Mouse (Mus musculus) inflammation-experienced regulatory T-cells, adult 6 months (primary cell): Measurements from ENCODE around the gene Hdlbp. TPM values are rescaled to one million over a fixed set of nuclear protein-coding genes. Genes with fewer than 3 reads are reported as not detected.
A peak's percentile ranks its signal among the peaks of the same experiment; 100 is the strongest.

Experiments used
- ATAC-seq: one replicate; pipeline ENCODE4 v1.8.0; 2017
- polyA plus RNA-seq, 3 experiments: library from polyadenylated mRNA; unstranded; fragments of 100-300 nt; shearing (Covaris generic); gene quantifications; one replicate each; pipeline ENCODE4 v1.2.1; 2017

The Hdlbp gene
- polyA plus RNA-seq, 3 experiments from 2014 or later = 49.3 to 72.0 (median 49.7) TPM

DNA sequence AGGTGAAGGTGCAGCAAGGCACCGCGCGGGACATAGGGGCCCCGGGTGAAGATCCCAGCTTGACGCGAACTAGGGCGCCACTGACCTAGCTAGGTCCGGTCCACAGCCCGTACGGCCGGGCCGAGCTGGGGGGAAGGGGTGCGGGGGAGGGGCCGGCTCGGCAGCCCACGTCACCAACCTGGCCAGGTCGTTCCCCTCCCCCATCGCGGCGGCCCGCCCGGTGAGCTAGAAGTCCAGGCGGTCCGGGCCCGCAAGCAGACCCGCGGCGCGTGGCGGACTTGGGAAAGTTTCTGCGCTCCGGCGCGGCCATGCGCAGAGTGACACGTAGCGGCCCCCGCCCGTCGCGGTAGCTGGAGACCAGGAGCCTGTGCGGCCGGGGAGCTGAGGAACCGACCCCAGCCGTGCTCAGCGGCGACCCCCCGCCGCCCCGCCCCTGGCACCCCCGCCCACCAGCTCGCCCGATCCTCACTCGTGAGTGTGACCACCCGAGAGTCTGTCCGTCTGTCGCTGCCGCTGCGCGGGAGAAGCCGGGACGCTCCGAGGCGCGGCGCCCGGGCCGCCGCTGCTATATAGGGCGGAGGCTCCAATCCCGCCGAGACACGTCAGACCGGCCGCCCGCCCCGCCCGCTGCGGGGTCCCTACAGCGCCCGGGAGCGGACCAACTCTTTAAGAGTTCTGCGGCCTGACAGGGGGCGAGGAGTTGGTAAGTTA lies 33.3 kb downstream of the Hdlbp start:
- ATAC-seq = peak; percentile 76

DNA sequence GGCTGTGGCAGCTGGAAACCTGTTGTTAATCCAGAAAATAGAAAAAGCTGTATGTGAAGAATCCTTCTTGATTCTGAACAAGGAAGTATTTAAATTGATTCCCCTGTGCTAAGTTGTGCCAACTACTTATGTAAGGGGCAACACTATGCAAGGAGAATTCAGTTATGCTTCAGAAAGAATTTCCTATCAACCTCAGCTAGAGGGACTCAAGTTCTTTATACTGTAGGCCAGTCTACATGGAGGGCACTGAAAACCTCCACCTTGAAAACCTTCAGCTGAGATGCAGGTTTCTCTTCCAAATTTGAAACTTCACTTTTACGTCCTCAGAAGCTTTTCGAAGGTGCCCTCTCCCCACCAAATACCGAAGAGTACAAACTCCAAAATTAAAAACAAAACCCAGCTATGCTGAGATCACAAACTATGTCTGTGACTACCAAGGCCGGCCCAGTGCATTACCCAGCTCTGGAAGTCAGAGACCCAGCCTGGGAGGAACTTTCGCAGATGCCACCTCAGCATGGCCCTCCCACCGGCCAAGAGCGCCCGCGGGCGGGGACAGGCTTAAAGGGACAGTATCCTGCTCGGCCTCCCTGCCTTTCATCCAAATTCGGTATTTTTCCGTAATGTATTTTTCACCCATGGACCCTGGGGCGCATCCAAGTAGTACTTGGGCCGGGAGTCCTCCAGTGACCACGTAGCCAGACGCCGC lies 34.1 kb downstream of the Hdlbp start:
- ATAC-seq = peak; percentile 75

DNA sequence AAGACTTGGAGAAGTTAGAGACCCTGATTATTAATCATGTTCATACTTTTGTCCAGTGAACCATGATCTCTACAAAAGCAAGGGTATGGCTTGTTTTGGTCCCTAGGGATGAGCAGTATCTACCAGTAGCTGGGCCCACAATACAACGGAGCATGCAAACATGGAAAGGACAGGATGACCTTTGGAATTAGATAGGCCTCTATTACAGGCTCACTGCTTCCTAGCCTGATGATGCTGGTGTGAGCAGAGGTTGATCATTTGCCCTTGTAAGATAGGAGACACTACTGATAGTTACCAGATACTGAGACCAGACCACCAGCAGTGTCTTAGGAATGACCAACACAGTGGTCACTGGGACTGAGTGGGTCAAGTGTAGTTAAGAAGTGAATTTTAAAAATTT lies 39.3 kb downstream of the Hdlbp start:
- no peak for ATAC-seq

DNA sequence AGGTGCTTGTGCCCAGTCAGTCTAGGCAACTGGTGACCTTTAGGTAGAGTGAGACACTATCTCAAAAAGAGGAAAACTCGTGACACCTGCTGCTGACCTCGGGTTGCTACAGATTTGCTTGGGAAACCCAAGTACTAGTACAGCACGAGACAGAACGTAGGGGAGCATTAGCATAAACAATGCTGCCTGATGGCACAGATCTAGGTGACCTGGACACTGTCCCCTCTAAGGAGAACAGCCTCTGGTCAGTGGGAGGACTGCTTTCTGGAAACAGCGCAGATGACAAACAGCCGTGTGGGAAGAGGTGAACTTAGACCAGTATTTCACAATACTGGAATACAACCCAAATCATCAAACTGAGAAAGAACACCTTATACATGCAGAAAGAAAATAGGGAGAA lies 46.5 kb downstream of the Hdlbp start:
- no peak for ATAC-seq

DNA sequence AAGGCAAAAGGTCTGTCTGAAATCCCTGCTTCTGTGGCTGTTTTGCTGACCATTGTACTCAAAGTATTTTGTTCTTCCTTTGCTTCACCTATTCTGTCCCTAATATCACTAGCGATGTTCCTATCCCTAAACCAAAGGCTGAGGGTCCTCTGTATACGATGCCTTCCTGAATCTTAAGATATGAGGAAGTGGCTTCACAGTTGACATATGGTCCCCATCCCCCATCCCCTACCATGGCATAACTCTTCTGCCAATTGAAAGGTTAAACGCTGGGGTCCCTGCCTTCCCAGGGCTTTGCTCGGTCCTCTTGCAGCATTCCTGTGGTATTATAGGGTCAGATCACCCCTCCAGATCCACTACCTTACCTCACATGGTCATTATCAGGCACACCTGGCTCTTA lies 75.2 kb downstream of the Hdlbp start:
- no peak for ATAC-seq

DNA sequence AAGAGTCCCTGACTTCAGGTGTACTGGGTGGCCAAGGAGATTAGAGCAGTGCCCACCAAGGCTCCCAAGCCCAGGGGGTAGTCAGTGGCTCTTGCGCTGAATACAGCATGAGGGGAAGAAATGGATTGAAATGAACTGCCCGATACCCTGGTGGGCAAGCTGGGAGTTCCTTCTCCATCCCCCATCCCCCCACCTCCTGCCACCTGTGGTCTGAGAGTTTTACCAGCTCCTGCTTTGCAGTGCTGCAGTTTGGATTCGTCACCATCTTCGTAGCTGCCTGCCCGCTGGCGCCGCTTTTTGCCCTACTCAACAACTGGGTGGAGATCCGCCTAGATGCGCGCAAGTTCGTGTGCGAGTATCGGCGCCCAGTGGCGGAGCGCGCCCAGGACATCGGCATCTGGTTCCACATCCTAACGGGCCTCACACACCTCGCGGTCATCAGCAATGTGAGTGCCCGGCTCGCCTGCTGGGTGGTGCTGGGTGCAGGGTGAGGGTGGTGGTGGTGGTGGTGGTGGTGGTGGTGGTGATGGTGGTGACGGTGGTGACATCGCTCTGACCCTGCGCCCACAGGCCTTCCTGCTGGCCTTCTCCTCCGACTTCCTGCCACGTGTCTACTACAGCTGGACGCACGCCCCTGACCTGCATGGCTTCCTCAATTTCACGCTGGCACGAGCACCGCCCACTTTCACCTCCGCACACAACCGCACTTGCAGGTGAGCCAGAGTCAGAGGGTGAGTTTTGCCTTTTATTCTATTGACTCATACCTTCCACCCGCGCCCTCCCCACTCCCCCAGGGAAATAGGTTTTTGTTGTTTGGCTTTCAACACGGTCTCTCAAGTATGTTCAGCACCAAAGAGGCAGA lies 77.2 kb downstream of the Hdlbp start:
- peak; percentile 63 for ATAC-seq

DNA sequence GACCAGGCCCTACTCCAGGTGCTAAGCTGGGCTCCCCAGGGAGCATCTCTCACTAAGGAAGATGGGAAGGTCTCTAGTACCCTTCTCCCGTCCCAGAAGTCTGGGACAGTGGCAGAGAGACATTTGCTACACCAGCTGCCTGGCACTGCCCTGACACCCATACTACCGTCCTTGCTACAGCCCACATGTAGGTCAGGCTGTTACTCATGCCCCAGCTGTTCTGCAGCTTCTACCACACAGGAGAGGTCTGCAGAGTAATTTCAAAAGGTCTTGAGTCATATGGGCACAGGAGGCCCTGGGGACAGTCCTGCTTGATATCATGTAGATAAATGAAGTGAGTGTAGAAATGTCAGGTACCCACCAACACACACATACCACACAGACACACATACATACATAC lies 89.7 kb downstream of the Hdlbp start:
- no peak for ATAC-seq

DNA sequence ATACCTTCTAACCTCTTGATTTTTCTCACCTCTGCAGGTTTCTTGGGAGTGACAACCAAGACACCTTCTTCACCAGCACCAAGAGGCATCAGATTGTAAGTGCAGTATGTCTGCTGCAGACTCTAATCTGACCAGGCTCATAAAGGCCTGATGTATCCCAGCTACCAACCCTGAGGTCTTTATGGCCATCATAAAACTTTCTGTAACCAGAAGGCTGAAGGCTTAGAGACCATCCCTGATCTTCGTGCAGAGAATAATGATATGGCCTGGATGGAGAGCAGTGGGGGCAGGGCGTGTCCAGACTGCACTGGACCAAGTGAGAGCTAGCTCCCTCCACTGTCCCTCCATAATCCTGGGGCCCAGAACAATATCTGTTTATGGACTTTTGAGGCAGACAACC lies 91.4 kb downstream of the Hdlbp start:
- no peak for ATAC-seq

DNA sequence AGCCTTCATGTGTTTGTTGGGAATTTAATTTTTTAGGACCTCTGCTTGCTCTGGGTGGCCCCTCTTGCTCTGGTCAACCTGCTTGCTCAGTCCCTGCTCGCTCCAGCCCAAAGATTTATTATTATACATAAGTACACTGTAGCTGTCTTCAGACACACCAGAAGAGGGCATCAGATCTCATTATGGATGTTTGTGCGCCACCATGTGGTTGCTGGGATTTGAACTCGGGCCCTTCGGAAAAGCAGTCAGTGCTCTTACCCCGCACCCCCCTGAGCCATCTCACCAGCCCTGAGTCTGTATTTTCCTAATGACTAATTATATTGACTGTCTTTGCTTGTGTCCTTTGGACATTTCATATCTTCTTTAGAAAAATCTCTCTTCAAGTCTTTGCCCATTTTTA lies 99.5 kb downstream of the Hdlbp start:
- ATAC-seq = no peak

DNA sequence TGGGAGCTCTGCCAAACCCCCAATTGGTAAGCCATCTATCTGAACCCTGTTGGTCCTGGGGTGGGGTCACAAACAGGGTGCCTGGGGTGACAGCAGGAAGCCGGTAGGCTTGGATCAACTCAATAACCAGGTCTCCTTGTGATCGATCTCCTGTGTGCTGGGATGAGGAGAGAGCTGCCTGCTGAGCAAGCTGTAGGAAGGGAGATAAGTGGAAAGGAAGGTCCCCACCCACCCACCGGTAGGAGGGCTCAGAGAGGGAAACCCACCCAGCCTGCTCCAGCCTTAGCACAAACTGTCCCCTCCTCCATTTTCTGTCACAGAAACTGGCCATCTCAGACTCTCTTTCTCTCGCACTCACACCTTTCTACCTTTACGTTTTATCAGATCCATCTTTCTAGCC lies 101.3 kb downstream of the Hdlbp start:
- ATAC-seq = no peak

DNA sequence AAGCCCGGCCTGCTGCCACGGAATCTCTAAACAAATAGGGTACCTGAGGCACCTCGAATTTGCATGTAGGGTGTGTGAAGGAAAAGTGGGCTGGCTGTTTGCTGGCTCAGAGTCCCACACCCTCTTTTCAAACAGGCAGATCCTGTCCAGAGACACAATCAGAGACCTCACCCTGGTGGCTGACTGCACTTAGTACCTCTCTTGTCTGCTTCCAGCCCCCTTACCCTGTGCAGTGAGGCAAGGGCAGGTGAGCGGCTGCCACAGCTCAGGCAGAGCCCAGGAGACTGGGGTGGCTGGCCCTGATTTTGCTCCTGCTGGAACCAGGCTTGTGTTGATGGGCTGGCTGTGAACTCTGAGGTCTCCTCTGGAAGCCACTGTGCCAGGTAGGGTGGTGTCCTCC lies 105.0 kb downstream of the Hdlbp start, which contains the start of gene Ano7:
Gene Ano7 (plus strand): TSS at position 266 of the 400 bp plus-strand sequence.
- no peak for ATAC-seq

DNA sequence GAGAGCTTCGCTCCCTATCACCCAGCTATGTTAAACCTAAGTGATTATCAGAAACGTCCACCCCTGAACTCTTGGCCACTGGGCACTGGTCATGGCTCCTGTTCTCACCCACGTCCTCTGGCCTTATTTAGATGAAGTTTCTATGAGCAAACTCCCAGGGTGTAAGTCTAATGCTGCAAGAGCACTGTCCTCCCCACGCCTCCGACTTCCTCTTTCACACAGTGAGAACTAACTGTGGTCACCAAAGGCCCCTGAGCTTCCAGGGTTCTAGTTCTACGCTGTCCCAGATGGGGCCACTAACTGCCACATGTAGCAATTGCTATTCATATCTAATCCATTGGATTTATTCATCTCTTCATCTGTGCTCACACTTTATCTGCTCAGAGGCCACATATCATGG lies 113.0 kb downstream of the Hdlbp start:
- no peak for ATAC-seq

DNA sequence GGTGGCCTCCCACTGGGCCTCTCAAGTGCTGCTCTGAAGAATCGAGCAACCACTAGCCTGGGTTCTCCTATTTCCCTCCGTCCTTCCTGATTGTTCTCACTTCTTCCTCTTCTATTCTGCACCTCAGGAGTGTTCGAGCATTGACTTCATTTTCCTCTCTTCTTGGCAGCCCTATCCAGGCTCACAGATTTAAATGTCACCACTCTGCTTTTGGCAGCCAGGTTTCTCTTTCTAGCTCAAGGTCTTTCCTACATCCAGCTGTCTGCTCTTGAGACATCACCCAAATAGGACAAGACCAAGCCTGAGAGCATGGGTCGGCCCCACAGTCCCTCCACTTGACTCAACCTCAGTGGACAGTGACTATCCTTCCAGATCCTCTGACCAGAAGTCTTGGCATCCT lies 116.0 kb downstream of the Hdlbp start:
- no peak for ATAC-seq

Other genes with a start within 250 kb of the Hdlbp start
- gene Sned1, start 243.0 kb downstream of the Hdlbp start, polyA plus RNA-seq = under 1 TPM; 0.05 to 0.28 (median 0.09) TPM
- gene Mterf4, start 172.9 kb downstream of the Hdlbp start, polyA plus RNA-seq = 10 to 100 TPM; 16.0 to 23.7 (median 21.7) TPM
- 10 to 100 TPM; 63.4 to 69.2 (median 69.1) TPM for gene Ppp1r7, start 136.0 kb downstream of the Hdlbp start, polyA plus RNA-seq
- 1 to 10 TPM; 1.2 to 3.8 (median 1.4) TPM for gene Pask, start 135.3 kb downstream of the Hdlbp start, polyA plus RNA-seq
- under 1 TPM in 2 of 3 experiments, not detected in 1; 0.43 TPM for gene Ano7, start 104.9 kb downstream of the Hdlbp start, polyA plus RNA-seq
- 1 to 10 TPM in 1 of 3 experiments, under 1 TPM in 2; 0.71 to 2.2 (median 0.73) TPM for gene Farp2, start 33.3 kb upstream of the Hdlbp start, polyA plus RNA-seq
- 10 to 100 TPM; 30.5 to 33.7 (median 32.4) TPM for gene Stk25, start 179.8 kb upstream of the Hdlbp start, polyA plus RNA-seq
- gene Bok, start 206.8 kb upstream of the Hdlbp start, polyA plus RNA-seq = not detected